Mouse (Mus musculus): Measurements from ENCODE around the gene Hmg20a. TPM values are rescaled to one million over a fixed set of nuclear protein-coding genes. Genes with fewer than 3 reads are reported as not detected.
A peak's percentile ranks its signal among the peaks of the same experiment; 100 is the strongest.

The Hmg20a gene
- total RNA-seq, 2 experiments from 2014 or later, result 33.0 to 46.5 TPM

- peak; percentile 90 for DNase-seq
These were observed 78.9 kb downstream of the Hmg20a start for GRCm38 (mm10) chr9:56497181-56497864.

- DNase-seq, result no peak
These were observed 81.1 kb downstream of the Hmg20a start for GRCm38 (mm10) chr9:56499324-56500067.

- DNase-seq, result no peak
These were observed 82.6 kb downstream of the Hmg20a start for GRCm38 (mm10) chr9:56500893-56501590.

- peak; percentile 74 for DNase-seq
These were observed 83.5 kb downstream of the Hmg20a start for GRCm38 (mm10) chr9:56501721-56502542.

- DNase-seq, result no peak
These were observed 84.1 kb downstream of the Hmg20a start for GRCm38 (mm10) chr9:56502543-56502971.

- DNase-seq, result no peak
These were observed 85.5 kb downstream of the Hmg20a start for GRCm38 (mm10) chr9:56503621-56504500.

- DNase-seq, result no peak
These were observed 86.1 kb downstream of the Hmg20a start for GRCm38 (mm10) chr9:56504511-56504910.

- DNase-seq, result peak; percentile 47
These were observed 86.8 kb downstream of the Hmg20a start for GRCm38 (mm10) chr9:56505083-56505792.

- peak; percentile 95 for DNase-seq
These were observed 87.7 kb downstream of the Hmg20a start for GRCm38 (mm10) chr9:56505793-56506755.

- DNase-seq, result peak; percentile 39
These were observed 88.7 kb downstream of the Hmg20a start for GRCm38 (mm10) chr9:56506931-56507681.

- no peak for DNase-seq
These were observed 89.3 kb downstream of the Hmg20a start for GRCm38 (mm10) chr9:56507682-56508061.

GRCm38 (mm10) chr9:56508835-56509451, 90.5 kb downstream of the Hmg20a start:
- DNase-seq, result peak; percentile 71

- no peak for DNase-seq
These were observed 91.9 kb downstream of the Hmg20a start for GRCm38 (mm10) chr9:56510281-56510680.

- no peak for DNase-seq
These were observed 94.1 kb downstream of the Hmg20a start for GRCm38 (mm10) chr9:56512486-56512885.

GRCm38 (mm10) chr9:56515110-56515509, 96.7 kb downstream of the Hmg20a start:
- no peak for DNase-seq

- no peak for DNase-seq
These were observed 97.8 kb downstream of the Hmg20a start for GRCm38 (mm10) chr9:56516219-56516618.

- DNase-seq, result peak; percentile 54
These were observed 98.4 kb downstream of the Hmg20a start for GRCm38 (mm10) chr9:56516692-56517263.

GRCm38 (mm10) chr9:56522281-56522680, 103.9 kb downstream of the Hmg20a start:
- no peak for DNase-seq

Measured in adrenal gland, postnatal 10 days (tissue).